Mouse (Mus musculus) lung, postnatal 0 days (tissue): ENCODE data around the gene Marveld1.

ENCODE experiments used
- CTCF ChIP-seq: IDR thresholded peaks from 2 replicates; pipeline ENCODE4 v1.5.1; 2016; ENCODE audit warnings: antibody characterized with exemption, mild to moderate bottlenecking
- EP300 ChIP-seq: IDR thresholded peaks from 2 replicates; pipeline ENCODE4 v1.6.1; 2016; ENCODE audit warnings: antibody characterized with exemption, mild to moderate bottlenecking, control low read depth

GRCm38 (mm10) chr19:42145731-42146130, 1.5 kb upstream of the Marveld1 start:
- TF ChIP-seq CTCF (no peak), EP300 (no peak)
